Mouse (Mus musculus): ENCODE data around the gene Zfp334.

DNA sequence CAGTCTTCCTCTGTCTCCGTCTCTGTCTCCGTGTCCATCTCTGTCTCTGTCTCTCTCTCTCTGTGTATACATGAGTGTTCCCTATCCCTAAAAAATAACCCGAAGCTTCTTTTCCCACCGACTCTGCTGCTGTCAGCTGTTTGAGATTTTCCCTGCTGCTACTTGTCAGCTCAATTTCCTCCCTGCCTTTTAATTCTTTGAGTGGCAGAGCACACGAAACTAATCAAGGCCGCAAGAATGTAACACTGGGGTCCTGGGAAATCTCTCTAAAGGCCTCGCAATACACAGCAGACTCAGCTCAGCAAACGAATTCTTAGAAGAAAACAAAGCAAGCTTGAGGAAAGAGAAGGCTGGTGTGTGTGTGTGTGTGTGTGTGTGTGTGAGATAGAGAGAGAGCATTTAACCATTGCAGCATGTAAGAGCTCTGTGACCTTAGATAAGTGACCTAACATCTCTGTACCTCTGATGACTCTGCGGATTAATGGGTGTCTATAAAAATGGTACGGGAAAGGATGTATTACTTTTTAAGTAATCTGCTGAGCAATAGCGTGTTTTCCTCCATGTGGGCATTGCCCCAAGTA is 27.2 kb upstream of the Zfp334 start:
- TF ChIP-seq POLR2A (IDR thresholded peaks at IDR 0.05; ENCODE audit: insufficient read depth, low read depth, low read length) (no peak), CTCF (IDR thresholded peaks at IDR 0.05; ENCODE audit: insufficient read depth, low read depth, low read length) (no peak)

All from olfactory bulb, adult 2 months (tissue).